Mouse (Mus musculus): ENCODE measurements around the gene Cdkl1.

- TF ChIP-seq CTCF (IDR thresholded peaks at IDR 0.05; ENCODE audit: control insufficient read depth, insufficient read depth, insufficient read length) (no peak), MAX (IDR thresholded peaks at IDR 0.05) (no peak), MYOG (IDR thresholded peaks at IDR 0.05; ENCODE audit: control insufficient read depth, extremely low read depth, insufficient read length) (no peak), CEBPB (IDR thresholded peaks at IDR 0.05; ENCODE audit: low read depth) (no peak)
Observed at GRCm38 (mm10) chr12:69833982-69834604, 43.0 kb upstream of the Cdkl1 start.

Measured in C2C12 (cell line).